Mouse (Mus musculus) T-cell, adult 66 days (primary cell): ENCODE results near the gene Ccl21a. TPM values are rescaled to one million over a fixed set of nuclear protein-coding genes. Genes with fewer than 3 reads are reported as not detected.

Experiments used
- total RNA-seq, 2 experiments: library from RNA; stranded (reverse); gene quantifications; 3 replicates in 1 of 2; 4 replicates in 1 of 2; pipeline ENCODE4 v1.2.4; 2023

Ccl21a gene
- total RNA-seq: not detected

DNA sequence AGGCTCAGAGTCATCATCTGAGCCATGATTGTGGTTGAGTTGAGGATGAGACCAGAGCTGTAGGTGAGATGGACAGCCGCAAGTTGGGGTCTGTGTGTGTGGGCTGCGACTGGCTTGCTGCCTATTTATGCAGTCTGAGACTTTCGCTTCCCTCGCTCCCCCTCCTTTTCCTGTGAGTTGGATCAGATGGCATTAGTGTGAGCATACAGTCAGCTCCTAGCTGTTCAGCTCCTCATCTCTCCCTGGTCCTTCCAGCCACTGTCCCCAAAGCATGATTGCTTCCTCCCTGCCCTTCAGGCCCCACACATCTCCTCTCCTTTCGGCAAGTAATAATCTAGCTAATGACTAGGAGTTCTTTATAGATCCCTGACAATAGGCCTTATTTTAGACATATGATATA lies at the start of gene Ccl21a:
TSS of gene Ccl21a (minus strand) at position 101 of the 400 bp plus-strand sequence.

DNA sequence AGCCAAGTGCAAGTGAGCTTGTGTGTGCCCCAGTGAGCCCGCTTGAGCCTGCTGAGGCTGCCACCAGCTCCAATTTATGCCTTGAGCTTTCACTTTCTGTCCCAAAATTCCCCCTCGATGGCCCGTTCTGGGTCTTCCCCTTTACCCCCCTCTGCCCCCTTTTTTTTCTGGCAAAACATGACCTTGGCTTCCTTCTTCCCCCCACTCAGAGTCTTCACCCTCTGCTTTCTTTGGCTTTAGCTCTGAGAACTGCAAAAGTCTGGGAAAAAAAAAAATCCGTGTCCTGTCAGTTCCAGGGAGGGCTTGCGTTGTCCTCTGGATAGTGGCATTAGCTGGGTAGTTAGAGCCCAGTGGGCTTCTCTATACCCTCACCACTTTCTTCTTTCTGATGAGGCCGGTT lies 17.3 kb downstream of the Ccl21a start, which contains the start of gene Ccl19:
TSS of gene Ccl19 (minus strand) at position 101 of the 400 bp plus-strand sequence.

DNA sequence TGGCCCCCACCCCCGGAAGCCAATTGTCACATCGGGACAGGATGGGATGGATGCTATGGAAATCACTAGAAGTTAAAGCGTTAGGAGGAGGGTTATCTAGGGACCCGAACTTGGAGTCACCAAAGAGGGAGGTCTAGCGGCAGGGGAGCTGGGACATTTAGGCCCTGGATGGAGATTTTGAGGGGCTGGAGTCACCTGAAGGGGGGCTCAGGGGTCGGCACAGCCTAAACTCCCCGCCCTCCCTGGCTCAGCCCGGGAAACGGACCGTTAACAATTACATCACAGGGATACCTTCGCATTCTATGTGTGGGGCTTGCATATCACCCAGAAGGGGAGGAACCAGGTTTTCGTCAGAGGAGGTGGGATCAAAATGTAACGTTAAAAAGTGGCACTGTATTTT lies 38.5 kb downstream of the Ccl21a start, which contains the start of gene 4930578G10Rik:
TSS of gene 4930578G10Rik (plus strand) at position 301 of the 400 bp plus-strand sequence.

Other genes with a start within 250 kb of the Ccl21a start
- under 1 TPM; 0.15 to 0.20 TPM for gene Fam205a2, start 245.8 kb downstream of the Ccl21a start, total RNA-seq
- gene Gm10591, start 161.8 kb downstream of the Ccl21a start, total RNA-seq: not detected
- gene Gm2564, start 144.3 kb downstream of the Ccl21a start, total RNA-seq: not detected
- not detected for gene Ccl27b, start 118.7 kb downstream of the Ccl21a start, total RNA-seq
- gene Il11ra2, start 112.1 kb downstream of the Ccl21a start, total RNA-seq: not detected
- gene 4930578G10Rik, start 38.4 kb downstream of the Ccl21a start, total RNA-seq: not detected
- not detected for gene Ccl19, start 17.4 kb downstream of the Ccl21a start, total RNA-seq
- not detected for gene Fam205a1, start 79.9 kb upstream of the Ccl21a start, total RNA-seq
- gene Gm12394, start 82.8 kb upstream of the Ccl21a start, total RNA-seq: not detected
- not detected for gene Fam205c, start 100.2 kb upstream of the Ccl21a start, total RNA-seq
- not detected for gene Phf24, start 142.7 kb upstream of the Ccl21a start, total RNA-seq
- gene Dnajb5, start 175.8 kb upstream of the Ccl21a start, total RNA-seq: 10 to 100 TPM; 17.1 to 21.3 TPM
- not detected for gene 1700022I11Rik, start 195.6 kb upstream of the Ccl21a start, total RNA-seq
- 100 to 1,000 TPM; 120 to 126 TPM for gene Vcp, start 226.5 kb upstream of the Ccl21a start, total RNA-seq
- gene Fancg, start 236.5 kb upstream of the Ccl21a start, total RNA-seq: 10 to 100 TPM; 23.4 to 30.5 TPM